Mouse (Mus musculus) hindbrain, postnatal 0 days (tissue): ENCODE results near the gene Hs6st1. TPM values are rescaled to one million over a fixed set of nuclear protein-coding genes. Genes with fewer than 3 reads are reported as not detected.

Experiments used
- ATAC-seq: fragments of 200-750 bp; cut with Nextera tagmentation; 2 replicates; pipeline ENCODE4 v1.8.0; 2017; ENCODE audit warnings: mild to moderate bottlenecking, moderate TSS enrichment, moderate library complexity
- DNase-seq: peaks from one replicate; pipeline ENCODE4 v3.0.0-alpha.2; 2015; ENCODE audit warnings: low spot score
- H3K27ac ChIP-seq: fragments of 300-500 bp; sonication (generic); 2 replicates; pipeline ENCODE4 v1.5.1; 2014; ENCODE audit warnings: mild to moderate bottlenecking
- H3K27me3 ChIP-seq: fragments of 300-500 bp; sonication (generic); 2 replicates; pipeline ENCODE4 v1.6.1; 2014; ENCODE audit warnings: low read length, mixed read lengths; ENCODE audit not compliant: insufficient read depth
- H3K36me3 ChIP-seq: fragments of 300-500 bp; sonication (generic); 2 replicates; pipeline ENCODE4 v1.6.1; 2014; ENCODE audit warnings: low read length, mixed read lengths; ENCODE audit not compliant: insufficient read depth
- H3K4me1 ChIP-seq: fragments of 300-500 bp; sonication (generic); 2 replicates; pipeline ENCODE4 v1.6.1; 2014; ENCODE audit warnings: antibody characterized with exemption, low read length, mixed read lengths; ENCODE audit not compliant: insufficient read depth
- H3K4me2 ChIP-seq: fragments of 300-500 bp; sonication (generic); 2 replicates; pipeline ENCODE4 v1.6.1; 2014; ENCODE audit warnings: low read depth, mild to moderate bottlenecking, low read length, moderate library complexity, mixed read lengths
- H3K4me3 ChIP-seq: fragments of 300-500 bp; sonication (generic); 2 replicates; pipeline ENCODE4 v1.5.1; 2014; ENCODE audit warnings: low read length
- H3K9ac ChIP-seq: fragments of 300-500 bp; sonication (generic); replicated peaks from 2 replicates; pipeline ENCODE4 v1.6.1; 2014; ENCODE audit warnings: mild to moderate bottlenecking, low read length, moderate library complexity, mixed read lengths
- H3K9me3 ChIP-seq: fragments of 300-500 bp; sonication (generic); 2 replicates; pipeline ENCODE4 v1.6.1; 2016; ENCODE audit warnings: low read length, mixed read lengths
- CTCF ChIP-seq: IDR thresholded peaks from 2 replicates; pipeline ENCODE4 v1.5.1; 2016; ENCODE audit warnings: antibody characterized with exemption, control low read depth, low read depth
- WGBS: fragments of 180-500 bp; shearing (Covaris S2); extraction: QIAGEN DNeasy Blood & Tissue Kit; methylation state at CpG from one replicate; pipeline ENCODE4 v1.1.7; 2014; 5-methylcytosine and 5-hydroxymethylcytosine counted together
- microRNA-seq, 2 experiments: library from miRNA; unstranded; fragments of <30 nt; microRNA quantifications; one replicate each; pipeline ENCODE4; 2016
- polyA plus RNA-seq: library from polyadenylated mRNA; unstranded; fragments of >200 nt; fragmentation: Nextera tagmentation; extraction: Ambion mirVana; gene quantifications from 2 replicates; pipeline ENCODE4 v1.2.1, GENCODE M21; 2015
- total RNA-seq: library from RNA; depleted of rRNA; stranded (reverse); fragments of >200 nt; gene quantifications from 2 replicates; pipeline ENCODE4 v1.2.3, GENCODE M21; 2014; rRNA removed

The Hs6st1 gene
- total and polyA plus RNA-seq, 2 experiments from 2014 or later: 19.0 to 107 TPM

DNA sequence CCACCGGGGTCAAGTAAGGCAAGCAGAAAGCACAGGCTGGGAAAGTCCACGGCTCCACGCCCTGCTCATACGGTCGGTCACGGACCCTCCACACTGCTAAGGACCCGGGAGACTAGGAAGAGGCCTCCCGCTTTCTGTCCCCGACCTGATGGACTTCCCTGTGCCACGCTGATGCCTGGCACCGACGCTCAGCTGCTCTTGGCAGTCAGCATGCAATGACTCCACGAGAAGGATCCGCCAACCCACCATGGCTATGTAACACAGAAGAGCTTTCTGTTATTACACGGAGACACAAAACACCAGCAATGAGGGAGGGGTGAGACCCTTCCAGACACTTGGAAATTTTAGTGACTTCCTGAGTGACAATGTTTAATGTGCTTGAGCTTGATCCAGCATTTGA is 72.1 kb downstream of the Hs6st1 start:
- ATAC-seq (no peak), DNase-seq (no peak)
- WGBS: 87% methylated on average over 15 of the region's 15 CpGs
- peaks cover 14% of the 10 kb centered on the region for H3K36me3 ChIP-seq
- no peaks in the 10 kb centered on the region for H3K9me3 ChIP-seq
- no peak overlapping the region for H3K27ac ChIP-seq
- H3K27me3 ChIP-seq: no peaks in the 10 kb centered on the region
- no peak for TF ChIP-seq CTCF
- no peak overlapping the region for H3K9ac ChIP-seq
- H3K4me3 ChIP-seq: no peak overlapping the region
- no peak overlapping the region for H3K4me2 ChIP-seq
- H3K4me1 ChIP-seq: no peaks in the 10 kb centered on the region

DNA sequence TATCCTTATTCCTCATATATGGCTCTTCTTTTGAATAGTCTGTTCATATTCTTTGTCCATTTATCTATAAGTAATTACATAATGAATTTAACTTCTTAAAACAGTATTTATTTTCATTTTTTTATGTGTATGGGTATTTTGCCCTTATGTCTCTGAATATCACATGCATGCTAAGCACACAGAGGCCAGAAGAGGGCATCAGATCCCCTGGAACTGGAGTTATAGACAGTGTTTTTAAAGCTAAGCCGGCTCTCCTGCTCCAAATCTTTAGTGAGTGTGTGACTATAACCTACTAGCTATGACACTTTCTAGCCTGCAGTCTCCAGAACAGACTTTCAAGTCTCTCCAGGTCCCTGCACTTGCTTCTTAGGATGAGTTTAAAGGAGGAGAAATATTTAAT is 76.8 kb downstream of the Hs6st1 start:
- ATAC-seq (no peak), DNase-seq (peak; percentile 64)
- Histone ChIP-seq H3K4me2 (no peak overlapping the region), H3K27ac (no peak overlapping the region), H3K4me1 (no peaks in the 10 kb centered on the region), H3K9me3 (no peaks in the 10 kb centered on the region), H3K9ac (no peak overlapping the region), H3K27me3 (no peaks in the 10 kb centered on the region), H3K36me3 (peaks cover 35% of the 10 kb centered on the region), H3K4me3 (no peak overlapping the region)
- TF ChIP-seq CTCF: peak; percentile 69
- 17% methylated on average over 1 of the region's 1 CpGs for WGBS

DNA sequence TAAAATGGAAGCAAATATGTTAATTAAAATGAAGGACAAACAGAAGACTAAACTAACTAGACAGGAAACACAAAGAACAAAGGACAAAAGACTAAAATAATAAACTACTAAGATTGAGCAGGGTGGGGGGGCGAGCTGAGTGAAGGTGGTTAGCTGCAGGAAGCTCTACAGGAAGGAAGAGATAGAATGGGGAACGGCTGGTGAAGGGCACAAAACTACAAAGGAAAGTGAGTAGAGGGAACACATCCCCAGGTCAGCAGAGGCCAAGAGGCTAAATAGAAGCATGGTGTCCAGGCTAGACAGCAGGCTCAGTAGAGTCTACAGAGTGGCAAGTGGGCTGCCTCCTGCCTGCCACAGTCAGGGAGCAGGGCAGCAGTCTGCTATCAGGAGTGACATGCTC is 80.6 kb downstream of the Hs6st1 start:
- H3K4me2 ChIP-seq: no peak overlapping the region
- peaks cover 58% of the 10 kb centered on the region for H3K36me3 ChIP-seq
- no peak for TF ChIP-seq CTCF
- ATAC-seq (no peak), DNase-seq (no peak)
- no peaks in the 10 kb centered on the region for H3K9me3 ChIP-seq
- H3K27ac ChIP-seq: no peak overlapping the region
- WGBS: 74% methylated on average over 2 of the region's 2 CpGs
- no peaks in the 10 kb centered on the region for H3K4me1 ChIP-seq
- no peaks in the 10 kb centered on the region for H3K27me3 ChIP-seq
- no peak overlapping the region for H3K9ac ChIP-seq
- no peak overlapping the region for H3K4me3 ChIP-seq

DNA sequence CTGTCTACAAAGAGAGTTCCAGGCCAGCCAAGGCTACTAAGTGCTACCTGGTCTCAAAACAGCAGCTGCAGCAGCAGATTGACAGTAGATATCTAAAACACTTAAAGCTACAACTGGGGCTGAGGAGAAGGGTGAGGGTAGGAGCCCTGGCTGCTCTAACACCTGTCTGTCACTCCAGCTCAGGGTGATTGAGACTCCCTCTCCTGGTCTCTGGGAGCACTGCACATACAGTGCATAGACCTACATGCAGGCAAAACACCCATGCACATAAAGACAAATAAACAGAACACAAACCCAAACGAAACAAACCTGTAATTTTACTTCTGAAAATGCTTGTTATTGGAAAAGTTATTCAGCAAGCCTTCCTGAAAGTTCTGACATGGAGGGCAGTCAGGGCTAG is 81.2 kb downstream of the Hs6st1 start:
- Histone ChIP-seq H3K9ac (no peak overlapping the region), H3K27me3 (no peaks in the 10 kb centered on the region), H3K4me1 (no peaks in the 10 kb centered on the region), H3K36me3 (peaks cover 57% of the 10 kb centered on the region), H3K27ac (no peak overlapping the region), H3K9me3 (no peaks in the 10 kb centered on the region), H3K4me3 (no peak overlapping the region), H3K4me2 (no peak overlapping the region)
- DNase-seq (peak; percentile 52), ATAC-seq (no peak)
- WGBS: 71% methylated on average over 1 of the region's 1 CpGs
- TF ChIP-seq CTCF: peak; percentile 65

Small RNA genes lying within 50 kb of the gene (microRNA-seq; reads per million reads assigned to microRNA genes)
- 6.7 to 9.3 reads per million in 2 experiments for gene Mir6897

Other genes with a start within 250 kb of the Hs6st1 start
- gene Uggt1, start 176.3 kb downstream of the Hs6st1 start, total RNA-seq: 33.5 and 40.2 TPM in 2 replicates
- 22.1 and 24.3 TPM in 2 replicates for gene Uggt1, start 176.3 kb downstream of the Hs6st1 start, polyA plus RNA-seq
- gene Neurl3, start 206.3 kb downstream of the Hs6st1 start, total RNA-seq: 0.16 and 1.2 TPM in 2 replicates
- 1.8 and 2.1 TPM in 2 replicates for gene Neurl3, start 206.3 kb downstream of the Hs6st1 start, polyA plus RNA-seq
- gene Arid5a, start 239.3 kb downstream of the Hs6st1 start, total RNA-seq: 10.1 and 13.8 TPM in 2 replicates
- 8.4 and 8.5 TPM in 2 replicates for gene Arid5a, start 239.3 kb downstream of the Hs6st1 start, polyA plus RNA-seq